In genomic region chr1:45926911-45927310, GRCm38 (mm10) we compare ENCODE assay signal across 38 mouse cellular contexts. TPM values are rescaled to one million over a fixed set of nuclear protein-coding genes. Genes with fewer than 3 reads are reported as not detected.
DNase-seq lines count a peak whose midpoint lies in the region; ATAC-seq and TF ChIP-seq lines count a peak whose summit lies in the region.
"Had no signal": no experiment of that assay in that cellular context is flagged by ENCODE, and none has a peak within 500 bp of the region (broad histone marks: within the 10 kb centered on the region; RNA-seq: fewer than 3 reads in every experiment).

No protein-coding gene starts in this region.

- peaks cover 11% of the 10 kb centered on the region for H3K27me3 ChIP-seq in midbrain, embryonic 11.5 days (ENCODE audit: control insufficient read depth, insufficient read depth, low read length)
- peaks cover 7% of the 10 kb centered on the region for H3K27me3 ChIP-seq in midbrain, embryonic 15.5 days (replicated peaks)
- no peaks in the 10 kb centered on the region for H3K27me3 ChIP-seq in liver, embryonic 15.5 days
- H3K27me3 ChIP-seq: CH12.LX; stomach, embryonic 15.5 days had no signal

- ATAC-seq in midbrain, embryonic 11.5 days (ENCODE audit: low FRiP score): no peak
- ATAC-seq in midbrain, embryonic 15.5 days (replicated peaks): no peak
- ATAC-seq in liver, embryonic 15.5 days (ENCODE audit: insufficient read depth): no peak
- ATAC-seq: inflammation-experienced regulatory T-cells, adult 6 months had no signal

- WGBS in midbrain, embryonic 11.5 days: 46% methylated on average over 3 of the region's 3 CpGs
- WGBS in midbrain, embryonic 15.5 days: 52% methylated on average over 3 of the region's 3 CpGs
- 27% methylated on average over 3 of the region's 3 CpGs for WGBS in liver, embryonic 15.5 days (ENCODE audit: insufficient replicate concordance)

- peak; percentile 29 for DNase-seq in heart, adult 11 months
- no peak for DNase-seq in heart, postnatal 10 days
- peak; percentile 81 for DNase-seq in midbrain, embryonic 11.5 days (ENCODE audit: low spot score, missing footprints)
- no peak for DNase-seq in ovary, postnatal 36 days (ENCODE audit: low spot score)
- DNase-seq in left cerebral cortex, adult 2 months (ENCODE audit: extremely low spot score in 1 of 2, low spot score in 2 of 2): no peak
- DNase-seq: adrenal gland, postnatal 10 days; cerebellum, adult 8-10 months; gastrocnemius, postnatal 36 days; kidney, adult 11 months; kidney, postnatal 14 days; layer of hippocampus, adult 9-11 months; lung, adult 18-20 months; lung, postnatal 10 days; retina, postnatal 1 day; right cerebral cortex, postnatal 25 days had no signal

- no peak overlapping the region for H3K27ac ChIP-seq in midbrain, embryonic 11.5 days (ENCODE audit: low read depth, low read length)
- H3K27ac ChIP-seq in midbrain, embryonic 15.5 days: no peak overlapping the region
- H3K27ac ChIP-seq in liver, embryonic 15.5 days (replicated peaks): peak overlapping the region; percentile 93
- H3K27ac ChIP-seq in left cerebral cortex, adult 2 months: no peak overlapping the region
- H3K27ac ChIP-seq: embryonic facial prominence, embryonic 10.5 days; embryonic facial prominence, embryonic 15.5 days; forebrain, embryonic 15.5 days; hindbrain, embryonic 15.5 days; macrophage had no signal

- H3K4me3 ChIP-seq in midbrain, embryonic 11.5 days (ENCODE audit: low read depth, low read length): no peak overlapping the region
- no peak overlapping the region for H3K4me3 ChIP-seq in midbrain, embryonic 15.5 days
- H3K4me3 ChIP-seq in liver, embryonic 15.5 days (replicated peaks): peak overlapping the region; percentile 85
- H3K4me3 ChIP-seq in left cerebral cortex, adult 2 months: no peak overlapping the region

- no peak overlapping the region for H3K9ac ChIP-seq in midbrain, embryonic 11.5 days (ENCODE audit: low read length)
- H3K9ac ChIP-seq in midbrain, embryonic 15.5 days: no peak overlapping the region
- H3K9ac ChIP-seq in liver, embryonic 15.5 days: peak overlapping the region; percentile 18; the same call in 1 of the 2 replicates
- H3K9ac ChIP-seq: embryonic facial prominence, embryonic 15.5 days; forebrain, embryonic 15.5 days; hindbrain, embryonic 15.5 days; stomach, embryonic 15.5 days had no signal

- no peaks in the 10 kb centered on the region for H3K4me1 ChIP-seq in midbrain, embryonic 11.5 days (ENCODE audit: control insufficient read depth, insufficient read depth, low read length)
- H3K4me1 ChIP-seq in midbrain, embryonic 15.5 days: peaks cover 3% of the 10 kb centered on the region; the same call in 1 of the 2 replicates
- H3K4me1 ChIP-seq in liver, embryonic 15.5 days (replicated peaks): peaks cover 44% of the 10 kb centered on the region

- no peak for TF ChIP-seq CTCF in left cerebral cortex, adult 2 months (IDR thresholded peaks at IDR 0.05)

- intact Hi-C loops in heart, postnatal 10 days (cut with DNase I): loop anchor here (2.0 kb wide), 1 partner anchor 60 kb away; no protein-coding TSS in a partner anchor
- intact Hi-C loops in left cerebral cortex, adult 2 months (cut with DNase I): loop anchor here (5.0 kb wide), 1 partner anchor 100 kb away; no protein-coding TSS in a partner anchor

- H3K36me3 ChIP-seq in midbrain, embryonic 11.5 days (ENCODE audit: control insufficient read depth, insufficient read depth, low read length): no peaks in the 10 kb centered on the region
- H3K36me3 ChIP-seq in midbrain, embryonic 15.5 days (replicated peaks): no peaks in the 10 kb centered on the region
- H3K36me3 ChIP-seq in liver, embryonic 15.5 days (replicated peaks): peaks cover 15% of the 10 kb centered on the region; the same call in 1 of the 2 replicates
- H3K36me3 ChIP-seq: embryonic facial prominence, embryonic 10.5 days; embryonic facial prominence, embryonic 15.5 days; forebrain, embryonic 10.5 days; forebrain, embryonic 15.5 days; hindbrain, embryonic 10.5 days; hindbrain, embryonic 15.5 days; stomach, embryonic 15.5 days had no signal

- no peak overlapping the region for H3K4me2 ChIP-seq in midbrain, embryonic 11.5 days
- no peak overlapping the region for H3K4me2 ChIP-seq in midbrain, embryonic 15.5 days
- H3K4me2 ChIP-seq in liver, embryonic 15.5 days: peak overlapping the region; percentile 85

- no peaks in the 10 kb centered on the region for H3K9me3 ChIP-seq in midbrain, embryonic 11.5 days (ENCODE audit: control insufficient read depth, low read length)
- H3K9me3 ChIP-seq in midbrain, embryonic 15.5 days: no peaks in the 10 kb centered on the region
- no peaks in the 10 kb centered on the region for H3K9me3 ChIP-seq in liver, embryonic 15.5 days (replicated peaks)
- H3K9me3 ChIP-seq: embryonic facial prominence, embryonic 10.5 days; embryonic facial prominence, embryonic 15.5 days; forebrain, embryonic 10.5 days; forebrain, embryonic 15.5 days; hindbrain, embryonic 10.5 days; hindbrain, embryonic 15.5 days; stomach, embryonic 15.5 days had no signal

RNA-seq across cellular contexts. Expression of gene Slc40a1, which starts 0.6 kb away (rescaled TPM):
- total RNA-seq in heart, postnatal 10 days (2021): 10 to 100 TPM; 15.2 to 19.4 TPM
- 23.3 and 29.1 TPM in 2 replicates for polyA plus RNA-seq in midbrain, embryonic 11.5 days (2014; fragmentation: Nextera tagmentation; extraction: Ambion mirVana)
- polyA plus RNA-seq in midbrain, embryonic 15.5 days (2015; fragmentation: Nextera tagmentation; extraction: Ambion mirVana): 38.2 and 38.6 TPM in 2 replicates
- 144 and 158 TPM in 2 replicates for polyA plus RNA-seq in liver, embryonic 15.5 days (2015; fragmentation: Nextera tagmentation; extraction: Ambion mirVana)
- 1 to 10 TPM; 7.0 to 9.8 TPM for total RNA-seq in left cerebral cortex, adult 2 months (2021)
- total RNA-seq: CH12.LX had no signal

RNA-seq across cellular contexts. Expression of gene Gm5269, which starts 36.8 kb away (rescaled TPM):
- not detected for total RNA-seq in heart, postnatal 10 days (2021)
- polyA plus RNA-seq in midbrain, embryonic 11.5 days (2014; fragmentation: Nextera tagmentation; extraction: Ambion mirVana): not detected in 2 replicates
- polyA plus RNA-seq in midbrain, embryonic 15.5 days (2015; fragmentation: Nextera tagmentation; extraction: Ambion mirVana): not detected in 2 replicates
- not detected in 2 replicates for polyA plus RNA-seq in liver, embryonic 15.5 days (2015; fragmentation: Nextera tagmentation; extraction: Ambion mirVana)
- total RNA-seq in left cerebral cortex, adult 2 months (2021): not detected
- total RNA-seq: adrenal gland, postnatal 10 days; CH12.LX; ES-E14; gastrocnemius, adult 18-20 months; gastrocnemius, postnatal 36 days; heart, adult 8-10 months; left cerebral cortex, postnatal 14 days had no signal
- polyA plus RNA-seq: C2C12; embryonic facial prominence, embryonic 10.5 days; embryonic facial prominence, embryonic 15.5 days; forebrain, embryonic 10.5 days; forebrain, embryonic 15.5 days; frontal cortex, adult 2 months; heart, postnatal 0 days; hindbrain, embryonic 10.5 days; hindbrain, embryonic 15.5 days; inflammation-experienced regulatory T-cells, adult 6 months; kidney, embryonic 14.5 days; limb, embryonic 11.5 days; macrophage; midbrain, embryonic 16.5 days; neural tube, embryonic 11.5 days; stomach, embryonic 15.5 days had no signal

Comparison
In these comparisons a context has a peak if more than half of its experiments do, and no peak if none do; other contexts are left out.
1. DNase-seq: peak in heart, adult 11 months (single experiment) and midbrain, embryonic 11.5 days (single experiment); none in heart, postnatal 10 days (0 of 2), ovary, postnatal 36 days (single experiment) and left cerebral cortex, adult 2 months (0 of 2).